ENCODE assay signal across 1 mouse cellular context in the genomic region with DNA sequence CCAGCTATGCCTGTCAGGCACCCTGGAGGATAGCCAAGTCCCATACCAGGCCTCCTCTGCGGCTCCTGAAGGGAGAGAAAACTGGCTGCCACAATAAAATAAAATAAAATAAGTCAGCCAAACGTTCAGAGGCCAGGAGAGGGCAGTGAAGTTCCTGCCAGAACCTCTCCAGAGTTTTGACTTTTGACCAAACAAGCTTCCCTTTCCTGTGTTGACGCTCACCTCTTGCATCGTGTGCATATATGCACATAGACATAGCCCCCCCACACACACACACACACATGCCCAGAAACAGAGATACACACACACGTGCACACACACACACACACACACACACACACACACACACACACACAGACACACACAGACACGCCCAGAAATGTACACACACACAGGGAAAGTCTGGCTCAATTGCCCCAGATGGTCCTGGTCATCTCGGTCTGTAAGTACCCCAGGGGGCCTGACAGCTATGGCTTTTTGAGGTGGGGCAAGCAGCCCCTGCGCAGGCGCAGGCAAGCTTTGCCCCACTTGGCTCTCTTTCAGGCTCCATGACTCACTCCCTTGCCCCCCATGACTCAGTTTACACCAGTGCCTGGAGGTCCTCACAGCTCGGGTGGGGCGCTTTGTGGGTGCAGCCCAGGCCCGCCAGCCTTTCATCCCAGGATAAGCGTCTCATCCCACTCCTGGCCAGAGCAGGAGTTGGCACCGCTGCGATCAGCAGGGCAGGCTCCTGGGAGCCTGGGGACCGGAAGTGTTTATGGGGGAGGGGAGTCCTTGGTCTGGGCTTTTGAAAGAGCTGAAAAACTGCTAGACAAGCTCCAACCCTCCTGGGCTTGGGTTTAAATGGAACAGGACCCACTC.
TF ChIP-seq lines count a peak whose summit lies in the region.

No protein-coding gene starts in this region.

TF ChIP-seq in myocyte, 11 proteins besides CTCF, POLR2A, EP300 and RAD21:
- peak in 1 of 3 experiments; percentile 5 for TF ChIP-seq MYOD1 (IDR thresholded peaks at IDR 0.05; ENCODE audit: control insufficient read depth in 1 of 3, insufficient read length in 2 of 3, low read depth in 2 of 3)
- TF ChIP-seq CEBPB (IDR thresholded peaks at IDR 0.05; ENCODE audit: insufficient read depth, poor library complexity, severe bottlenecking): no peak
- no peak for TF ChIP-seq TCF12 (IDR thresholded peaks at IDR 0.05; ENCODE audit: insufficient read depth, poor library complexity, severe bottlenecking)
- no peak for TF ChIP-seq TCF3 (IDR thresholded peaks at IDR 0.05; ENCODE audit: insufficient read length, low read depth)
